Mouse (Mus musculus) lung, postnatal 14 days (tissue): ENCODE measurements at regions not wholly inside any gene's neighbourhood (a gene's known extent, or its start where the extent isn't known, plus 50 kb on each side); places are given as distances from the start of the nearest gene placed in this dataset.

Experiments used
- DNase-seq: peaks from one replicate; pipeline ENCODE4 v3.0.0; 2021

GRCm38 (mm10) chr12:45745697-45746096, 671.2 kb upstream of the Stxbp6 start:
- DNase-seq: no peak

DNA sequence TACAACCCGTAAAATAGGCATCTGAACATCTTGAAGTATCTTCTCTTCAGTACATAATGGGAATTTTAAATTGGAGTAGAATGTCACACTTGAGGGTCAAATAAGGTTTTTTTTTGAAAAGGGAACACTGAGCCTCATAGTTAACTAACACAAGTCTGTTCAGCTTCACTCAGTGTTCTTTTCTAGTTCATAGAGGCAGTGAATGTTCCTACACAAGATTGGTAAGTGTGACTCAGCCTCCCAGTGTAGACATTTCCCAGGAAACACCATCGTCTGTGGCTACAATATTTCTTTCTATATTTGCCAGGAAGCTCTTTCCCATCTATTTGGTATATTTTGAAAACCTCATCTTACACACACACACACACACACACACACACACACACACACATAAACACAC, 670.1 kb upstream of the Stxbp6 start:
- no peak for DNase-seq

- no peak for DNase-seq
Observed at GRCm38 (mm10) chr12:45733661-45734060, 659.2 kb upstream of the Stxbp6 start.

DNA sequence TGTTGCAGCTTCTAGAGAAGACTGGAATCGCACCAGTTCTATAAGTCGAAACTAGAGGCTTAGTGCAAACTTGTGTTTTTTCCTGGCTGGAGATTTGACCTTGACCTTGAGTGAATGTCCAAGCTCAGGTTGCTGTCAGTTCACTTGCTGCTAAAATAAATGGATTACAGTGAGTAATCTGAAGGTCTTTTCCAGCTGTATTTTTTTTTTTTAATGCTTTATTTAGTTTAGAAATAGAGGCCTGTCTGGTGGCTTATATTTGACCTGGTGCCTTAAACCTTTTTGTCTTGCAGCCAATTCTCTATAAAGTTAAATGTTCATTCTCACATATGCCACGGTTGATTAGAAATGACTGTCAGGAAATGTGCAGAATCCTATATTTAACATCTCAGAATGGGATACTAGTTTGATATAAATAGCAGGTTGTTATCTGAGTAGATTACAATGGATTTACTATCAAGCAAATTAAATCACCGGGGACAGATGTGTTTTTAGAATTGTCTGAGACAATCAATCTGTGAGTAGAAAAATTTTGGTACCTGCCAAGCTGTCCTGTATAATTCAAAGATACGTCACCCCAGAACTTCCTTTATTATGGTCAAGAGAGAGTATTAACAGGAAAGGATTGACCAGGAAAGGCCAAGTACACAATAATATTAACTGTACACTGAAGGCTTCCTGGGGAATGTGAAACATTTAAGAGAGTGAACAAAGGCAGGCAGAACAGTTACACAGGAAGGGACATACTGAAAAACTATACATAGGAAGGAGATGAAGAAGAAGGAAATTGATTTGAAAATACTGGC, 650.3 kb upstream of the Stxbp6 start:
- DNase-seq: no peak

DNA sequence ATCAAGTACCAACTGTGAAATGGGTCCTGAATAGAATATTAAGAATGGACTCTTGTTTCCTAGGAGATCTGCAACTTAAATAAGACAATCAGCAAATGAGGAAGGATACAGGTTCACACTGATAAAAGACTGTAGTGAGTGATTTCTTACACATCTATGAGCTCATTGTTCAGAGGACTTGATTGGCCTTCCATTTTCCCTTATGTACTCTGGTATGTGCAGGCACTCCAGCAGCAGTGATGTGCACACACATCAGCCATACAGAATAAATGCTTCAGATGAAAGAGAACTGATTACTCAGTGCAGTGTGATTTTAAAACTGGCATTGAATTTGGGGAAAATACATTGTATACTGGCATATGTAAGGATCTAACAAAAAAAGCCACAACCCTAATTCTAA, 636.8 kb upstream of the Stxbp6 start:
- no peak for DNase-seq

GRCm38 (mm10) chr12:45710766-45711165, 636.3 kb upstream of the Stxbp6 start:
- no peak for DNase-seq

DNA sequence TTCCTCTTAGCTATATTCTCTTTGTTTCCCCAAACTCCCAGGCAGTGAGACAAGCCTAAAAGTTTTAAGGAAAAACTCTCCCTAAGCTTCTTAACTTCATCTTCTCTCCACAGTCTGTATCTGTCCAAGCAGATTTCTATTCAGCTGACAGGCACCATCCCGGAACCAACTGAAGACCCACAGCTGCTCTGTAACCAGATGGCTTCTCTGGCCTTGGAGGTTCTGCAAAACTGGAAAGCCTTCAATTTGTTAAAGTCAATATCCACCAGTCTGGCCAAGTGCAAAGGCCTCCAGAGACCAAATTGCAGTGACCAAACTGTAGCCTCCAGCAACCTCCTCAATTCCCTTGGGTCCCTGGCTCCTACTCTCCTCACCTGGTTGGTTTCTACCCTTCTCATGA, 614.8 kb upstream of the Stxbp6 start:
- DNase-seq: no peak

DNA sequence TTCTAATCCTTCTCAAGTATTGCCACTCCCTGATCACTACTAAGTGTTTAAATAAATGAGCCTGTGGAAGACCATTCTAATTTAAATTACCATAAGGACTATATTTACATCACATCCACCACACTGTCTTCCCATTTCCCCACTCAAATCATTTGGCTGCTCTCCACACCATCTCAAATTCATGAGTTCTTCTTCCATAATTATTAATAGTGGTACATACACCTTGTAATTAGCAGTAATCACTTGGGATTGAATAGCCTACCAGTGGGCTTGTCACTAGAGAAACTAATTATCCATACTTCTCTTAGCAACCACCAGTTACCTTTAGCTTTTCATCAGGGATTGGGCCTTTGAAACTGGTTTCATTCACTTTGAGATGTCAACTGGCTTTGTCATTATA, 612.3 kb upstream of the Stxbp6 start:
- no peak for DNase-seq

GRCm38 (mm10) chr12:45672361-45672760, 597.9 kb upstream of the Stxbp6 start:
- no peak for DNase-seq

DNA sequence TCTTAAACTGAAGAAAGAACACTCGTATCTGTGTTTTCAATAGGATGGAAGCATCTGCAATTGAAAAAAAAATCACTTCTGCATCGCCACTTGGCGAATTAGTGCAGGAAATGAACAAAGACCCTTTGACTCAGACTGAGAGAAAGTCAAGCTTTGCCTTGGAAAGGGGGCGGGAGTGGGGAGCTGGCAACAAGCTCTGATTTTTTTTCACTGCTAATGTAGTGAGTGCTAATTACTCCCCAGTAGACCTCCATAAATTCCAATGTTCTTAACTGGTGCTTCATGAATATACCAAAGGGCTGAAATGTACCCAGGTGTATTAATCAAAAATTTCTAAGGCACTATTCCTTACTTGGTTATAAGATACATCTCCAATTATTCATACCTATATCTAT, 597.0 kb upstream of the Stxbp6 start:
- no peak for DNase-seq

DNA sequence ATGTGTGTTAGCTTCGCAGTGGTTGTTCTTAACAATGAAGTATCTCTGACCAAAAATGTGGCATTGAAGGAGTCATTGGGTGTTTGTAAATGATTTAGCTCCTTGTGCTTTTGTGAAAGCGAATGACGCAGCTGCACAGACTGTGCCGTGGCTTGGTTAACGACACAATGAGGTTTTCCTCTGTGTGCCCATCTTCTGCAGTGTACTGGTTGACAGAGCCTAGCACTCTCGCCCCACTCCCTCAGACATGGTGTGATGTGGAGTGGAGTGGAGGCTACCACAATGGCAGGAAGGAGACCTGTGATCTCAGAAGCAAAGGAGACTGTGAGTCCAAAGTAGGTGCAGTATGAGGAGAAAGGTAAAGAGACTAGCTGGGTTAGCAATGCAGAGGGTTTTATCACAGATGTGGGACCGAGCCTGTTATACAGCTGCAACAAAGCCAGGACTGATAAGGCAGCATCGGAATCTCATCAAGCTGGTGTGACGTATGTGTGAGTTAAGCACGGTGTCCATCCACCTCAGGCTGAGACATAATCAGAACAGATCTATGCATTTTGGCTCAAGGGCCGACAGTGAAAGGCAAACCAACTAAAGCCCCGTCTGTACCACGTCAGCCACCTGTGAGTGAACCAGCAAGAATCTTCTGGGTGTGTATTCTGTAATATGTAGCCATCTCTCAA, 596.5 kb upstream of the Stxbp6 start:
- DNase-seq: no peak

DNA sequence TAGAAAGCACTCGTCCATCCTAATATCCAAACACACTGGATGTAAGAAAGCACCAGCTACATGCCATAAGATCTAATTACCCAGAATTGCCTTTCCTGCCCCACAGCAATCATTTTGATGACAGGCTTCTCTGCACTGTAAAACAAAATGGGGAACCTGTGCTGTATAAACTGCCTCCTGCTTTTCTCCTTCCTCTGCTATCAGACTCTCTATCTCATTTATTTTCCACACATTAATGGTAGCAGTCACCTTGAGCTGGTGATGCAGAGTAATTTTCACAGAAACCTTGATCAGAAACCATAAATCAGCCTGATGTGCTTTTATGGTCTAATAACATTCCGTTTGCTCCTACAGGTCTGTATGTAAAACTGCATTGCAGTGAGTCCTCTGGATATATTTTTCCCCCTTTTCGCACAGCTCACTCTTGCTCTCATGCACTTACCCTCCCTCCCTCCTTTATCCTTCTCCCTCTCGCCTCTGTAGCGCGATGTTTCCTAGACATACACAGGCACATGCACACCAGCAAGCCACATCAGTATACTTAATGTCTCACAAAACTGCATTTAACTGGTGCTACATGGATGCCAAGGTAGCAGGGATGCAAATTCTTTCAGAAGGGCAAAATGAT, 595.9 kb upstream of the Stxbp6 start:
- DNase-seq: no peak

DNA sequence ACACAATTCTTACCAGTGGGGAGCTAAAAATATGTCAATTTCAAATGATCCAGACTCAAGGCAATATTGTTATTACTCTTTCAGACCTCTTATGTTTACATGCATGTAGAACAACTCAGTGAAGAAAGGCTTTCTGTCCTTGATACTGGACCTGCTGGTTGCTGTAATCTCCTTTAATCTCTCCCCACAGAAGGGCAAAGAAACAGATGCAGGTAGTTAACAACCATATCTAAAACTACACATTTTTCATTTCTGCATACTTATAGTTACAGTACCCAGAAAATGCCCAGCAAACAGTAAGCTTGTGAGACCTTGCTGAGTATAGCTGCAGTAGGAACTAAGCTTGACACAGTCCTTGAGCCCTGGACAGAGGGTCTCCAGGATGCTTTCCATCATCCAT, 585.1 kb upstream of the Stxbp6 start:
- DNase-seq: no peak

DNA sequence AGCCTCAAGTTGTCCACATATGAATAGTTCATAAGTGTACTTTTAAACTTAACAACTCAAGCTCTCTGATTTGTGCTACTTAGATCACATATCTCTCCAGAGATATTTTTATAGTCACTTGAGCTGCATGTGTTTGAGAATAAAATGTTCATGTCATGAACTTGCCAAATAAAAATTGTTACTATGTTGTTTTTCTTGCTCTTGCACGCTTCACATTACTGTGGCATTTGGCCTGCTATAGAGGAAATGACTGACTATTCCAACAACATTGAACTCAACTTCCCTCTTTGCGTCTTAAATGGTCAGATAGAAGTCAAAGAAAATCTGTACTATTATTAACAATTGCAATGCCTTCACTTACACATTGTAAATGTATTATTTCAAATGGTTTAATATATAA, 582.1 kb upstream of the Stxbp6 start:
- DNase-seq: no peak

- no peak for DNase-seq
Observed at GRCm38 (mm10) chr12:45648654-45649053, 574.1 kb upstream of the Stxbp6 start.

DNA sequence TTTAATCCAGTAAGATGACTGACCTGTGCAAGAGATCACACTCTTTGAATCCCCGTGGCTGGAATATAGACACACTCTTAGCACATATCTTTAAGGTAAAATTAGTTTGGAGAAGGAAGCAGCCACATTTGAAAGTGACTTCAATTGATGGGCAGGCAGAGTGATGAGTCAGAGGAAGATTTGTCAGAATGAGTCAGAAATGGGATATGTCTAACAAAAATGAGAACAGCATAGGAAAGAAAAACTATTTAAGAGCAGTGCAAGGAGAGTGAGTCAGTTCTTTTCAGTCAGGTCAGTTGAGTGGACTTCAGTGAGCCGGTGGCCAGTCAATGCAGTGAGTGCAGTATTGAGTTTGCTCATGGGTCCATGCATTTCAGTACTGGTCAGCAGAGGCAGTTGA, 569.7 kb upstream of the Stxbp6 start:
- DNase-seq: no peak

DNA sequence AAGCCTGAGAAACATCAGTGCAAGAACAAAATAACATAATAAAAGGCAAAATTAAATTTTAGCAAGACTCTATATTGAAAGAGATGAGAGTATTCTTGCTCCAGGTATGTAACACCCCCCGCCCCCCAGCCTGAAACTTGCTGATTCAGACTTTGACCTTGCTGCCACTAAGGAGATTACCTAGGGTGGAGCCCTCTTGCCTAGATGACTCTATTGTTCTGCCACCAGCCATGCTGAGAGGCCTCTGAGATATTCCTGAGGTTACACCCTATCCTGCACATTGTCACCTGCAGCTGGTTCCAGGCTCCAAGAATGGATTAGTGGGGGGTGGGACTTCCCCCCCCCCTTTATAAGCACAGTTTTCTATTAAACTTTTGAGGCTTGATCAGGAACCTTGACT, 548.3 kb upstream of the Stxbp6 start:
- DNase-seq: no peak

DNA sequence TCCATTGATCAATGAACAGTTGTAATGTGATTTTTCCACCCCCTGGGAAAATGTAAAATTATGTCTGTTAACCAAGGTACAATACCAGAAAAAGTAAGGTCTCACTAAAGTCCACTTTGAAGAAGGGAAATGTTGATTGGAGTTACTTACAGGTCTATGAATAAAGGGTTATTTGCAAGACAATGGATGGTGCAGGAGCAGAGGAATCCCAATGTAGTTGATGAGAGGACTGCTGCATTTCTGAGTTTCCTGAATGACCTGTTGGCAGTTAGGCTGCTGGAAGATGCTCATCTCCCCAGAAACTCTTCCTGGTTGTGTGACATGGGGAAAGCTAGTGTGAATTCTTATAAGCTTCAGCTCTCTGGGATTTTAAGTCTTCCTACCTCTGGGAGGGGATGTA, 545.5 kb upstream of the Stxbp6 start:
- DNase-seq: no peak

GRCm38 (mm10) chr12:45614509-45615150, 540.1 kb upstream of the Stxbp6 start:
- no peak for DNase-seq

- DNase-seq: no peak
Observed at GRCm38 (mm10) chr12:45614074-45614473, 539.6 kb upstream of the Stxbp6 start.

- no peak for DNase-seq
Observed at GRCm38 (mm10) chr12:45599443-45599842, 524.9 kb upstream of the Stxbp6 start.

GRCm38 (mm10) chr12:45597904-45598570, 523.5 kb upstream of the Stxbp6 start:
- no peak for DNase-seq

DNA sequence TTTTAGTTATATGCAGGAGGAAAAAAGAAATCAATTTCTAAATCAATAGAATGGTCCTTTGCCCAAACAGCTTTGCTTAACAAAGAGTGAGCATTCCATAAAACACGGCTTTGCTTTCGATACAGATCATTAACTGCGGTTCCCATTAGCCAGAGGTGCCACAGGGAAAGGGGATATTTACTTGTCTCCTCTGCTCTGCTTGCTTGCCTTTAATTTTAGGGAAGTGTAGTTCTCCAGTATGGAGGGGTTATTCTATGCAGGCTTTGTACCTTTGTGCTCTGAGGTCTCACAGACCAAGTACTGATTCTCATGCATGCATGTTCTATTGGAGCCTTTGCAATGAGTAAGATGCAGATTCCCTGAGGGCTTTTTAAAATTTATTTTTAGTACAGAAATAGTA, 520.2 kb upstream of the Stxbp6 start:
- DNase-seq: no peak
